Comparison of ENCODE assay signal across 9 mouse cellular contexts in the genomic region with DNA sequence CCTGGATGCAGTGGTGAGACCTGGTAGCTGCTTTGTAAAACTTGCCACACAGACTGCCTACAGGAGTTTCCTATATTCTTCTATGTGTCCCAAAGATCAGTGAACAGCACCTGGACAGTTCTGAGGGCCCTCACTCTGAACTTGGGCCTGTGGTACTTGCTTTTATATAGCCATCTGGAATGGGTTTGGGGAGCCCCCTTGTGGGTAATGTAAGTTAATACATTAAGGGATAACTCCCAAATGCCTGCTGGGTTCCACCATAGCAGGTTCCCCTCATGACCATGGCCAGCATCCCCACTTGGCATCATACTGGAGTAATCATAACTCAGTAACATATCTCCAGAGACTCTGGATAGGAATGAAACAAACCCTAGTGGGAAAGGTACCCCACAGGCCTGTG. TPM values are rescaled to one million over a fixed set of nuclear protein-coding genes. Genes with fewer than 3 reads are reported as not detected.
DNase-seq lines count a peak whose midpoint lies in the region; ATAC-seq and TF ChIP-seq lines count a peak whose summit lies in the region.
"Had no signal": no experiment of that assay in that cellular context is flagged by ENCODE, and none has a peak within 500 bp of the region (broad histone marks: within the 10 kb centered on the region; RNA-seq: fewer than 3 reads in every experiment).

No protein-coding gene starts in this region.

- H3K4me2 ChIP-seq in liver, embryonic 14.5 days (ENCODE audit: low read depth), result no peak overlapping the region
- no peak overlapping the region for H3K4me2 ChIP-seq in liver, embryonic 11.5 days
- H3K4me2 ChIP-seq in stomach, postnatal 0 days (replicated peaks; ENCODE audit: low read depth), result no peak overlapping the region
- H3K4me2 ChIP-seq: heart, embryonic 13.5 days had no signal

- H3K27me3 ChIP-seq in liver, embryonic 14.5 days (ENCODE audit: control insufficient read depth, insufficient read depth, low read length), result no peaks in the 10 kb centered on the region
- H3K27me3 ChIP-seq in liver, embryonic 11.5 days (replicated peaks; ENCODE audit: control insufficient read depth, insufficient read depth, low read length), result no peaks in the 10 kb centered on the region
- H3K27me3 ChIP-seq in stomach, postnatal 0 days (ENCODE audit: control insufficient read depth, insufficient read depth, low read length), result no peaks in the 10 kb centered on the region
- H3K27me3 ChIP-seq: heart, embryonic 13.5 days had no signal

- H3K9ac ChIP-seq in liver, embryonic 14.5 days (replicated peaks), result no peak overlapping the region
- no peak overlapping the region for H3K9ac ChIP-seq in liver, embryonic 11.5 days (ENCODE audit: low read depth, low read length)
- no peak overlapping the region for H3K9ac ChIP-seq in stomach, postnatal 0 days (ENCODE audit: low read length)
- H3K9ac ChIP-seq: heart, embryonic 13.5 days had no signal

- peak; percentile 52 for TF ChIP-seq CTCF in liver, embryonic 14.5 days (IDR thresholded peaks at IDR 0.05; ENCODE audit: low read depth)
- peak; percentile 66 for TF ChIP-seq CTCF in stomach, postnatal 0 days (IDR thresholded peaks at IDR 0.05; ENCODE audit: low read depth)

- no peak for TF ChIP-seq EP300 in liver, embryonic 14.5 days (IDR thresholded peaks at IDR 0.05; ENCODE audit: low read depth)
- no peak for TF ChIP-seq EP300 in stomach, postnatal 0 days (optimal IDR thresholded peaks at IDR 0.05)

- no peaks in the 10 kb centered on the region for H3K4me1 ChIP-seq in liver, embryonic 14.5 days (replicated peaks; ENCODE audit: control insufficient read depth in 2 of 2, insufficient read depth in 2 of 2, low read length in 1 of 2)
- no peaks in the 10 kb centered on the region for H3K4me1 ChIP-seq in liver, embryonic 11.5 days (replicated peaks; ENCODE audit: control insufficient read depth, insufficient read depth, low read length)
- no peaks in the 10 kb centered on the region for H3K4me1 ChIP-seq in stomach, postnatal 0 days (replicated peaks; ENCODE audit: control insufficient read depth, insufficient read depth)
- H3K4me1 ChIP-seq: heart, embryonic 13.5 days had no signal

- ATAC-seq in liver, embryonic 14.5 days (ENCODE audit: insufficient read depth), result no peak
- ATAC-seq in liver, embryonic 11.5 days (replicated peaks; ENCODE audit: low FRiP score), result no peak
- ATAC-seq in hematopoietic stem cell, adult 5-6 weeks (replicated peaks in 1 of 2; ENCODE audit: insufficient read depth in 1 of 2, low FRiP score in 2 of 2, low TSS enrichment in 1 of 2, low read depth in 1 of 2, poor library complexity in 2 of 2, severe bottlenecking in 2 of 2), result 0 out of 4 replicates have a peak, but pooled peaks have one; percentile 12 to 48
- ATAC-seq in stomach, postnatal 0 days (ENCODE audit: low FRiP score, low TSS enrichment), result no peak

- no peaks in the 10 kb centered on the region for H3K9me3 ChIP-seq in liver, embryonic 14.5 days (ENCODE audit: control insufficient read depth, low read length)
- no peaks in the 10 kb centered on the region for H3K9me3 ChIP-seq in liver, embryonic 11.5 days (ENCODE audit: control insufficient read depth, low read length)
- no peaks in the 10 kb centered on the region for H3K9me3 ChIP-seq in stomach, postnatal 0 days (ENCODE audit: control insufficient read depth, low read length)
- H3K9me3 ChIP-seq: heart, embryonic 13.5 days had no signal

- peak; percentile 63 to 68 for DNase-seq in cerebellum, postnatal 10 days
- no peak for DNase-seq in cerebellum, postnatal 4 days (ENCODE audit: low spot score in 2 of 2)
- no peak for DNase-seq in liver, embryonic 14.5 days (ENCODE audit: low read depth in 3 of 3, low spot score in 3 of 3)
- no peak for DNase-seq in liver, embryonic 11.5 days (ENCODE audit: low spot score)
- DNase-seq in stomach, postnatal 0 days (ENCODE audit: low spot score), result no peak
- DNase-seq in testis, postnatal 14 days (ENCODE audit: low spot score), result no peak
- no peak for DNase-seq in frontal cortex, postnatal 25 days (ENCODE audit: low spot score in 2 of 2)

- no peak overlapping the region for H3K4me3 ChIP-seq in liver, embryonic 14.5 days (ENCODE audit: insufficient read depth in 1 of 2, low read depth in 2 of 2, low read length in 2 of 2)
- no peak overlapping the region for H3K4me3 ChIP-seq in liver, embryonic 11.5 days (ENCODE audit: low read depth, low read length)
- H3K4me3 ChIP-seq in stomach, postnatal 0 days (ENCODE audit: low read depth, low read length), result no peak overlapping the region
- H3K4me3 ChIP-seq: heart, embryonic 13.5 days had no signal

- no peak overlapping the region for H3K27ac ChIP-seq in liver, embryonic 14.5 days
- H3K27ac ChIP-seq in liver, embryonic 11.5 days (ENCODE audit: low read depth, low read length), result no peak overlapping the region
- H3K27ac ChIP-seq in stomach, postnatal 0 days (replicated peaks), result no peak overlapping the region
- H3K27ac ChIP-seq: heart, embryonic 13.5 days had no signal

- H3K36me3 ChIP-seq in liver, embryonic 14.5 days (replicated peaks; ENCODE audit: control insufficient read depth, insufficient read depth, low read depth), result peaks cover 96% of the 10 kb centered on the region
- H3K36me3 ChIP-seq in liver, embryonic 11.5 days (ENCODE audit: control insufficient read depth, insufficient read depth, low read length), result peaks cover 69% of the 10 kb centered on the region
- peaks cover 15% of the 10 kb centered on the region for H3K36me3 ChIP-seq in stomach, postnatal 0 days (ENCODE audit: control insufficient read depth, insufficient read depth, low read length)

RNA-seq across cellular contexts. Expression of a gene that starts 10.0 kb away (rescaled TPM):
- 17.4 and 17.7 TPM in 2 replicates for polyA plus RNA-seq in liver, embryonic 14.5 days (2012; rRNA removed)
- 19.4 and 22.1 TPM in 2 replicates for polyA plus RNA-seq in liver, embryonic 14.5 days (2014; fragmentation: Nextera tagmentation; extraction: Ambion mirVana)
- polyA plus RNA-seq in liver, embryonic 11.5 days (2014; fragmentation: Nextera tagmentation; extraction: Ambion mirVana), result 35.7 and 38.0 TPM in 2 replicates
- total RNA-seq in hematopoietic stem cell, adult 5-6 weeks (2017), result 18.3 and 23.0 TPM in 2 replicates
- 16.7 and 17.4 TPM in 2 replicates for polyA plus RNA-seq in stomach, postnatal 0 days (2015; fragmentation: Nextera tagmentation; extraction: Ambion mirVana)

RNA-seq across cellular contexts. Expression of a gene that starts 10.3 kb away (rescaled TPM):
- polyA plus RNA-seq in liver, embryonic 14.5 days (2012; rRNA removed), result 50.4 and 69.1 TPM in 2 replicates
- polyA plus RNA-seq in liver, embryonic 14.5 days (2014; fragmentation: Nextera tagmentation; extraction: Ambion mirVana), result 138 and 152 TPM in 2 replicates
- 229 and 255 TPM in 2 replicates for polyA plus RNA-seq in liver, embryonic 11.5 days (2014; fragmentation: Nextera tagmentation; extraction: Ambion mirVana)
- 103 and 133 TPM in 2 replicates for total RNA-seq in hematopoietic stem cell, adult 5-6 weeks (2017)
- polyA plus RNA-seq in stomach, postnatal 0 days (2015; fragmentation: Nextera tagmentation; extraction: Ambion mirVana), result 33.8 and 44.0 TPM in 2 replicates

RNA-seq across cellular contexts. Expression of a gene that starts 15.8 kb away (rescaled TPM):
- 97.1 and 155 TPM in 2 replicates for polyA plus RNA-seq in liver, embryonic 14.5 days (2012; rRNA removed)
- polyA plus RNA-seq in liver, embryonic 14.5 days (2014; fragmentation: Nextera tagmentation; extraction: Ambion mirVana), result 290 and 309 TPM in 2 replicates
- polyA plus RNA-seq in liver, embryonic 11.5 days (2014; fragmentation: Nextera tagmentation; extraction: Ambion mirVana), result 369 and 394 TPM in 2 replicates
- total RNA-seq in hematopoietic stem cell, adult 5-6 weeks (2017), result 220 and 242 TPM in 2 replicates
- polyA plus RNA-seq in stomach, postnatal 0 days (2015; fragmentation: Nextera tagmentation; extraction: Ambion mirVana), result 84.0 and 87.3 TPM in 2 replicates

RNA-seq across cellular contexts. Expression of a gene that starts 38.5 kb away (rescaled TPM):
- 0.06 and 0.18 TPM in 2 replicates for polyA plus RNA-seq in liver, embryonic 14.5 days (2012; rRNA removed)
- polyA plus RNA-seq in liver, embryonic 14.5 days (2014; fragmentation: Nextera tagmentation; extraction: Ambion mirVana), result not detected in 2 replicates
- polyA plus RNA-seq in liver, embryonic 11.5 days (2014; fragmentation: Nextera tagmentation; extraction: Ambion mirVana), result 0.22 and 0.27 TPM in 2 replicates
- 0.20 and 0.81 TPM in 2 replicates for total RNA-seq in hematopoietic stem cell, adult 5-6 weeks (2017)
- 0.25 and 0.42 TPM in 2 replicates for polyA plus RNA-seq in stomach, postnatal 0 days (2015; fragmentation: Nextera tagmentation; extraction: Ambion mirVana)

RNA-seq across cellular contexts. Expression of a gene that starts 38.8 kb away (rescaled TPM):
- 7.3 and 7.9 TPM in 2 replicates for polyA plus RNA-seq in liver, embryonic 14.5 days (2012; rRNA removed)
- 17.9 and 21.9 TPM in 2 replicates for polyA plus RNA-seq in liver, embryonic 14.5 days (2014; fragmentation: Nextera tagmentation; extraction: Ambion mirVana)
- polyA plus RNA-seq in liver, embryonic 11.5 days (2014; fragmentation: Nextera tagmentation; extraction: Ambion mirVana), result 62.5 and 63.6 TPM in 2 replicates
- total RNA-seq in hematopoietic stem cell, adult 5-6 weeks (2017), result 13.3 and 18.6 TPM in 2 replicates
- 44.9 and 45.0 TPM in 2 replicates for polyA plus RNA-seq in stomach, postnatal 0 days (2015; fragmentation: Nextera tagmentation; extraction: Ambion mirVana)

Comparison
In these comparisons a context has a peak if more than half of its experiments do, and no peak if none do; other contexts are left out.
1. DNase-seq: peak in cerebellum, postnatal 10 days (2 of 2); none in cerebellum, postnatal 4 days (0 of 2), liver, embryonic 14.5 days (0 of 3), liver, embryonic 11.5 days (single experiment), stomach, postnatal 0 days (single experiment), testis, postnatal 14 days (single experiment) and frontal cortex, postnatal 25 days (0 of 2).
2. ATAC-seq: peak in hematopoietic stem cell, adult 5-6 weeks (2 of 2); none in liver, embryonic 14.5 days (single experiment), liver, embryonic 11.5 days (single experiment) and stomach, postnatal 0 days (single experiment).